Mouse (Mus musculus) intestine, embryonic 15.5 days (tissue): ENCODE data around the gene 1700084M14Rik. TPM values are rescaled to one million over a fixed set of nuclear protein-coding genes. Genes with fewer than 3 reads are reported as not detected.
"Not testable (repeated sequence)": the region's sequence is repeated elsewhere in the genome, so short reads cannot be mapped to it uniquely, and the experiment has no call there.

ENCODE experiments used
- ATAC-seq: fragments of 200-750 bp; cut with Nextera tagmentation; 2 replicates; pipeline ENCODE4 v1.8.0; 2017; ENCODE audit warnings: moderate TSS enrichment, moderate library complexity
- H3K27ac ChIP-seq: fragments of 300-500 bp; sonication (generic); 2 replicates; pipeline ENCODE4 v1.5.1; 2015; ENCODE audit warnings: mild to moderate bottlenecking, inconsistent platforms
- H3K27me3 ChIP-seq: fragments of 300-500 bp; sonication (generic); replicated peaks from 2 replicates; pipeline ENCODE4 v1.6.1; 2015; ENCODE audit warnings: inconsistent platforms
- H3K36me3 ChIP-seq: fragments of 300-500 bp; sonication (generic); 2 replicates; pipeline ENCODE4 v1.6.1; 2015; ENCODE audit warnings: inconsistent platforms
- H3K4me1 ChIP-seq: fragments of 300-500 bp; sonication (generic); replicated peaks from 2 replicates; pipeline ENCODE4 v1.6.1; 2015; ENCODE audit warnings: inconsistent platforms
- H3K4me2 ChIP-seq: fragments of 300-500 bp; sonication (generic); replicated peaks from 2 replicates; pipeline ENCODE4 v1.6.1; 2015; ENCODE audit warnings: mild to moderate bottlenecking, inconsistent platforms
- H3K4me3 ChIP-seq: fragments of 300-500 bp; sonication (generic); replicated peaks from 2 replicates; pipeline ENCODE4 v1.5.1; 2015; ENCODE audit warnings: inconsistent platforms
- H3K9ac ChIP-seq: fragments of 300-500 bp; sonication (generic); 2 replicates; pipeline ENCODE4 v1.6.1; 2015; ENCODE audit warnings: inconsistent platforms
- H3K9me3 ChIP-seq: fragments of 300-500 bp; sonication (generic); 2 replicates; pipeline ENCODE4 v1.6.1; 2016; ENCODE audit warnings: inconsistent platforms
- WGBS: fragments of 180-500 bp; shearing (Covaris S2); methylation state at CpG from one replicate; pipeline ENCODE4 v1.1.7; 2015; 5-methylcytosine and 5-hydroxymethylcytosine counted together
- polyA plus RNA-seq: library from polyadenylated mRNA; unstranded; fragments of >200 nt; fragmentation: Nextera tagmentation; extraction: Ambion mirVana; gene quantifications from 2 replicates; pipeline ENCODE4 v1.2.1, GENCODE M21; 2015

1700084M14Rik gene
- polyA plus RNA-seq: not detected in 2 replicates

GRCm38 (mm10) chrX:91575811-91576210, at the start of gene 1700084M14Rik:
Gene 1700084M14Rik (minus strand): TSS chrX:91575911.
- H3K27me3 ChIP-seq, H3K9ac ChIP-seq, H3K9me3 ChIP-seq, H3K4me2 ChIP-seq, ATAC-seq, H3K27ac ChIP-seq, H3K36me3 ChIP-seq, H3K4me1 ChIP-seq, H3K4me3 ChIP-seq: not testable (repeated sequence)
- WGBS: 87% methylated on average over 3 of the region's 3 CpGs

Other genes with a start within 250 kb of the 1700084M14Rik start
- gene Mageb2, start 244.2 kb downstream of the 1700084M14Rik start, polyA plus RNA-seq: not detected in 2 replicates
- gene Gm5072, start 183.4 kb downstream of the 1700084M14Rik start, polyA plus RNA-seq: not detected in 2 replicates
- not detected in 2 replicates for gene Gm8914, start 95.8 kb downstream of the 1700084M14Rik start, polyA plus RNA-seq
- not detected in 2 replicates for gene Gm14781, start 56.3 kb upstream of the 1700084M14Rik start, polyA plus RNA-seq
- gene Mageb5, start 207.1 kb upstream of the 1700084M14Rik start, polyA plus RNA-seq: not detected in 2 replicates